Mouse (Mus musculus) megakaryocyte progenitor cell, adult 5-6 weeks (primary cell): ENCODE data around the gene Dnaja3. TPM values are rescaled to one million over a fixed set of nuclear protein-coding genes. Genes with fewer than 3 reads are reported as not detected.

Experiments used
- total RNA-seq, 2 experiments: library from RNA; stranded (forward) in 1 of 2; stranded (reverse) in 1 of 2; fragments of 157-497, 149-512 nt in 1 of 2; fragments of 200-1000 nt in 1 of 2; gene quantifications; 2 replicates each; pipeline versions ENCODE4 v1.2.3 to v1.2.4; 2015 to 2017

The Dnaja3 gene
- total RNA-seq, 2 experiments from 2014 or later = 24.6 to 59.5 TPM

Other genes starting within 250 kb of the Dnaja3 start
- 1.1 and 2.7 TPM in 2 replicates for gene Adcy9, start 219.5 kb upstream of the Dnaja3 start, total RNA-seq (2015)
- 3.7 and 4.7 TPM in 2 replicates for gene Adcy9, start 219.5 kb upstream of the Dnaja3 start, total RNA-seq (2017)
- 2.9 and 4.4 TPM in 2 replicates for gene Srl, start 98.2 kb upstream of the Dnaja3 start, total RNA-seq (2015)
- 13.9 and 18.7 TPM in 2 replicates for gene Srl, start 98.2 kb upstream of the Dnaja3 start, total RNA-seq (2017)
- 37.1 and 41.2 TPM in 2 replicates for gene Tfap4, start 80.1 kb upstream of the Dnaja3 start, total RNA-seq (2015)
- 42.0 and 53.9 TPM in 2 replicates for gene Tfap4, start 80.1 kb upstream of the Dnaja3 start, total RNA-seq (2017)
- 1.1 and 1.5 TPM in 2 replicates for gene Glis2, start 45.3 kb upstream of the Dnaja3 start, total RNA-seq (2015)
- 0.64 and 1.1 TPM in 2 replicates for gene Glis2, start 45.3 kb upstream of the Dnaja3 start, total RNA-seq (2017)
- 74.0 and 86.1 TPM in 2 replicates for gene Pam16, start 15.0 kb upstream of the Dnaja3 start, total RNA-seq (2015)
- 19.1 and 35.2 TPM in 2 replicates for gene Pam16, start 15.0 kb upstream of the Dnaja3 start, total RNA-seq (2017)
- 0.07 and 0.49 TPM in 2 replicates for gene Vasn, start within 50 bp of the Dnaja3 start, total RNA-seq (2015)
- gene Vasn, start within 50 bp of the Dnaja3 start, total RNA-seq (2017) = 0.17 and 0.34 TPM in 2 replicates
- 62.1 and 67.0 TPM in 2 replicates for gene Coro7, start 39.8 kb downstream of the Dnaja3 start, total RNA-seq (2015)
- 34.1 and 40.2 TPM in 2 replicates for gene Coro7, start 39.8 kb downstream of the Dnaja3 start, total RNA-seq (2017)
- 61.8 and 64.7 TPM in 2 replicates for gene Nmral1, start 79.4 kb downstream of the Dnaja3 start, total RNA-seq (2015)
- gene Nmral1, start 79.4 kb downstream of the Dnaja3 start, total RNA-seq (2017) = 65.5 and 70.5 TPM in 2 replicates
- gene Hmox2, start 86.4 kb downstream of the Dnaja3 start, total RNA-seq (2015) = 68.6 and 81.1 TPM in 2 replicates
- 74.7 and 78.8 TPM in 2 replicates for gene Hmox2, start 86.4 kb downstream of the Dnaja3 start, total RNA-seq (2017)
- 10.3 and 12.2 TPM in 2 replicates for gene Cdip1, start 150.3 kb downstream of the Dnaja3 start, total RNA-seq (2015)
- 10.7 and 11.5 TPM in 2 replicates for gene Cdip1, start 150.3 kb downstream of the Dnaja3 start, total RNA-seq (2017)
- not detected in 2 replicates for gene 4930562C15Rik, start 195.4 kb downstream of the Dnaja3 start, total RNA-seq (2015)
- not detected in 2 replicates for gene 4930562C15Rik, start 195.4 kb downstream of the Dnaja3 start, total RNA-seq (2017)
- 36.5 and 38.4 TPM in 2 replicates for gene Ubald1, start 240.3 kb downstream of the Dnaja3 start, total RNA-seq (2015)
- gene Ubald1, start 240.3 kb downstream of the Dnaja3 start, total RNA-seq (2017) = 16.3 and 16.5 TPM in 2 replicates
- gene Mgrn1, start 246.3 kb downstream of the Dnaja3 start, total RNA-seq (2015) = 20.5 and 23.2 TPM in 2 replicates
- gene Mgrn1, start 246.3 kb downstream of the Dnaja3 start, total RNA-seq (2017) = 12.6 and 18.2 TPM in 2 replicates